Mouse (Mus musculus) heart, postnatal 25 days (tissue): ENCODE measurements around the gene Smpd2. TPM values are rescaled to one million over a fixed set of nuclear protein-coding genes. Genes with fewer than 3 reads are reported as not detected.
A peak's percentile ranks its signal among the peaks of the same experiment; 100 is the strongest.

Source experiments
- DNase-seq: peaks from one replicate; pipeline ENCODE4 v3.0.0; 2022; ENCODE audit warnings: low spot score
- intact Hi-C: fragments of 180-260 bp; cut with DNase I; formaldehyde crosslinking; loops from one replicate; pipeline ENCODE4 v1.15.1; 2025
- total RNA-seq, 2 experiments: library from RNA; stranded (reverse); gene quantifications; 2 replicates each; pipeline ENCODE4 v1.2.3; 2021

Gene Smpd2
- total RNA-seq, 2 experiments from 2014 or later: 38.3 to 38.6 TPM

GRCm38 (mm10) chr10:41461057-41461722 is 29.0 kb downstream of the Smpd2 start:
- DNase-seq: no peak
- intact Hi-C loops: no loop called here

- DNase-seq: no peak
- intact Hi-C loops: no loop called here
These were observed 29.7 kb downstream of the Smpd2 start for GRCm38 (mm10) chr10:41460501-41460900.

- intact Hi-C loops: no loop called here
These were observed 30.2 kb downstream of the Smpd2 start for GRCm38 (mm10) chr10:41459990-41460389.

GRCm38 (mm10) chr10:41452791-41453190 is 37.4 kb downstream of the Smpd2 start:
- no peak for DNase-seq
- intact Hi-C loops: no loop called here

More at GRCm38 (mm10) chr10:41459990-41460389, 30.2 kb downstream of the Smpd2 start:
- DNase-seq: no peak

- DNase-seq: no peak
- intact Hi-C loops: no loop called here
These were observed 38.5 kb downstream of the Smpd2 start for GRCm38 (mm10) chr10:41451656-41452055.

GRCm38 (mm10) chr10:41450780-41451522 is 39.2 kb downstream of the Smpd2 start:
- intact Hi-C loops: no loop called here
- no peak for DNase-seq

GRCm38 (mm10) chr10:41450137-41450670 is 40.0 kb downstream of the Smpd2 start, which contains the start of gene Zbtb24:
Gene Zbtb24 (plus strand): TSS chr10:41450383.
- intact Hi-C loops: no loop called here
- DNase-seq: peak; percentile 89

- intact Hi-C loops: no loop called here
- no peak for DNase-seq
These were observed 40.5 kb downstream of the Smpd2 start for GRCm38 (mm10) chr10:41449684-41450083.

- no peak for DNase-seq
- intact Hi-C loops: no loop called here
These were observed 42.0 kb downstream of the Smpd2 start for GRCm38 (mm10) chr10:41448216-41448615.

Other genes starting within 250 kb of the Smpd2 start
- gene Fig4, start 187.1 kb downstream of the Smpd2 start, total RNA-seq: 10 to 100 TPM; 23.1 to 23.4 TPM
- not detected for gene Ak9, start 186.4 kb downstream of the Smpd2 start, total RNA-seq
- gene Zbtb24, start 40.0 kb downstream of the Smpd2 start, total RNA-seq: 1 to 10 TPM; 7.2 to 8.2 TPM
- 10 to 100 TPM; 11.5 to 15.6 TPM for gene Mical1, start 14.1 kb downstream of the Smpd2 start, total RNA-seq
- gene Ppil6, start 70 bp upstream of the Smpd2 start, total RNA-seq: 1 to 10 TPM; 1.4 to 1.5 TPM
- gene Cd164, start 29.0 kb upstream of the Smpd2 start, total RNA-seq: 100 to 1,000 TPM; 126 to 148 TPM
- gene Ccdc162, start 226.3 kb upstream of the Smpd2 start, total RNA-seq: under 1 TPM; 0.08 to 0.14 TPM